Mouse (Mus musculus) urinary bladder, postnatal 25 days (tissue): ENCODE measurements around the gene Pou6f2.

ENCODE experiments used
- DNase-seq: peaks from one replicate; pipeline ENCODE4 v3.0.0; 2022; ENCODE audit warnings: low spot score

The Pou6f2 gene

DNA sequence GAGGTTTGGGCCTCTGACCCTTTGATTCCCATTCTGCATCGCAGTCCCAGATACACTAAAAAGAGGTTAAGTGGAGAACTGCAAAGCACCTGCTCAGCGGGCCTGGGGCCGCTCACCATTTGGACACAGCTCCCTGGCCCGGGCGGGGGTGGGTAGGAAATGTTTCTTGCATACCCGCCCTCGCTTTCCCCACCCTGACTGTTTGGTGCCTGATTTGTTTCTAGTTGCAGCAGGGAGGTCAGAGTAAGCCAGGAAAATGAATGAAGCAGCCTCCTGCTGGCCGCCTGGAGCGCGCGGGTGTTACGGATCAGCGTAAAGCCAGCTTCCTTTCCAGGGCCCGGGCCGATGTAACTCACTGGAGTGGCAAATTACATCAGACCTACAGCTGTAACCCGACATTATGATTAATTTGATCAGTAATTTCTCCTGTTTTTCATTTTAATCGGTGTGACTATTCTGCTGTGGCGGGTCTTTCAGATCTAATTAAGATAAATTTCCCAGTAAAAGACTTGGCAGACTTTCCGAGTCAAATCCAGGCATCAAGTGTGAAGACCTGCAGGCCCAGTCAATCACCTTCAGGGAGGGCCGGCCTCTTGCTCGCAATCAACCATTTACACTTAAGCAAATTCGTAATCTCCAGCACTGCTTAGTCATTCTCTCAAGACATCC lies 178.8 kb downstream of the Pou6f2 start:
- no peak for DNase-seq

DNA sequence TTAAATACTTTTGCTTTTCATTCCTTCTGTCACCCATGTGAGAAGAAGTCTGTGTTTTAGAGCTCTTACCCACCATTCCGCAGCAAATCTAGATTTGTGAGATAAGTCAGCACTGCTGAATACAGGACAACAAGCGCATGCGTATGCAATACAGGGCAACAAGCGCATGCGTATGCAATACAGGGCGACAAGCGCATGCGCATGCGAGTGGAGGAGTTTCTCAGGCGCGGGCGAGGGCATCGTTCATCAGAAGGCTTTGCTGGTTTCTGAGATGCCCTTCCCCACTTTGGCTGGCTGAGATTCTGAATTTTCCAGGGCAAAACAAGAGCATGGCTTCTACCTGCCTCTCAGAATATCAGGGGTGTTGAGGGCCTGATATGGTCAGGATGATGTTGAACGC lies 186.2 kb downstream of the Pou6f2 start:
- no peak for DNase-seq

DNA sequence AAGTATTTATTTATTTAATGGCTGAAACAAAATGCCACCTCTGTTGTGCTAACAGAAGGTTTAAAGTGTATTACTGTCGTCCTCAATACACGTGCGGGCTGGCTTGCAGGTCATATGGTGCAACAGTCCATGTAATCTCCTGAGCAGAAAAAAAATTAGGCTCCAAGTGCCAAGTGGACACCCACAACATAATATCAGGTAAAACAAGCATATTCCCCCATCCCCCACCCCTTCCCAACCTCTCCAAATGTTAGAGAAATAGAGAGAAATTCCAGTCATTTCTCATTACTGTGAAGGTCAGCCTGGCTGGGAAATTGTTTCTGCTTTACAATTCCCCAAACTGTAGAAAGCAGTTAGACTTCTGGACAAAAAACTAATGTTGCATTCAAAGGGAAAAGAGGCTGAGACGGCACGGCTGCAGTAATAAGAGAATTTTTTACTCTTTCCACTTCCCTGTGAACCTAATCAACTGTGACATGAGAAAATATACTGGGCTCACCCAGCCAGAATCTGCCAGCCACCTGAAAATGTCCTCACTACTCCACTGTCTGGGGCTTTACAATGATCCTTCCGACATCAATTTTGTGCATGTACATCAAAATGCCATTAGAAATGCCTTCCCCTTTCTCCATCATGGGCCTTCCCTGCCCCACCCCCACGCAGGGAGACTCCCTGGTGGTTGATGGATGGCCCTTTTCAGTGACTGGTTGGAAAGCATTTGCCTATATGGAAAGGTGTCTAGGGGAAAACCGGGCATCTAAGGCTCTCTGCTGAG lies 192.8 kb downstream of the Pou6f2 start:
- DNase-seq = no peak

DNA sequence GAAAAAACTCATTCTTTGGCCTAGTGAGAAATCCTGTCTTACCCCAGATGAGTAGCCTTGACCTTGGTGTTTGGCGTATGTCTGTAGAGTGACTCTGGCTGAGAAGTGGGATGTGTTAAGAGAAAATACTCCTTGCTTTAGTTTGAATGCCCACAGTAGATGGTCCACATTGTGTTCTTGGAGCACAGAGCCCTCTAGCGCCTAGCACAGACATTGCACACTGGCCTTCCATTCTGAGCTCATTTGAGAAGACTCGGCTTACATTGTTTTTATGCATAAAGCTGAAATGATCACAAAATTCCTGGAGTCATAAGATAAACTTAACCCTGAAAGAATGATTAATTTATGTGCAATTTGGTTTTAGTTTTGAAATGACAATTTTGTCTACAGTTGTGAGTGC lies 223.5 kb downstream of the Pou6f2 start:
- DNase-seq = no peak

DNA sequence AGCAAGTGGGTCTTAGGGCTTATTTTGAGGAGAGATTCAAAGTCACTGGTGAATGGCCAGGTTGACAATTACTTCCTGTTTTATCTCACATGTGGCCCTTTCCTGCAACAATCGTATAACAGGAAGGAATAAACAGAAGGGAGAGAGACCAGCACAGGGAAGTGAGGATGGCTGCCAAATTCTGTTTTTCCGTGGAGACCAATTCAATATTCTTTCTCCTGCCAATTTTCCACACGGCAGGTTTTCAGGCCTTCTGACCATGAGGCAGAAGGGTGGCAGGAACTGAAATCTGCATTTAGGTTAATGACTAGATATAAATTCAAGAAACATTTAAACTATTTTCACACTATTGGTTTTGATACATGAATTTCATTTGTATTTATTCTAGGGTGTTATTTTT lies 224.5 kb downstream of the Pou6f2 start:
- DNase-seq = no peak

DNA sequence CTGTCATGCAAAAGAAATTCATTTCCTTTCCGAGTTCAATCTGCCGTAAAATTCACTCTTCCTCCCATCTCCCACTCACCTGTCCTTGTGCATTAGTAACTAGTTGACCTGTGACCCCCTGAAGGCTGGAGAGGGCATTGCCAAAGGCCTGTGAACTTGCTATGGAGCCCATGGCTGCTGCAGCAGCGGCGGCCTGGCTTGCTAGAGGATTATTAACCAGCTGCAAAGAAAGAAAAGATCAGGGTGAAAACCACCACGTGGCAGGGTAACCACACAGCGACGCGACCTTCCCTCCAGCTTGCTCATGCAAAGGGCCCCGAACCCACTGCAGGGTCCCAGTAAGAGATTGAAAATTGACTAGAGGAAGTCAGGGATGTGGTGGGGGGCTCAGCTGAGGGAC lies 225.2 kb downstream of the Pou6f2 start:
- DNase-seq = no peak

DNA sequence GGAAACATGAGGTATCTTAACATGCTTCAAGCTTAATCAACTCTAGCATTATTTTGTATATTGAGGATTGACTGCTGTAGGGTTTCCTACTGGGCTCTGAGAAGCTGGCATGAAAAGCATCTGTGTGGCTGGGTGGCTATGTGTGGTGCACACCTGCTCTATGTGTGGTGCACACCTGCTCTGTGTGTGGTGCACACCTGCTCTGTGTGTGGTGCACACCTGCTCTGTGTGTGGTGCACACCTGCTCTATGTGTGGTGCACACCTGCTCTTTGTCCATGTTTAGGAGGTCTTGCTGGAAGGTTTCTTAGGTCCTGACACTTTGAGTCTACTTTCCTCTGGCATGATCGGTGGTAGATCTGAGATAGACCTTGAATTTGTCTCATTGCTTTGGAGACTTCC lies 233.3 kb downstream of the Pou6f2 start:
- no peak for DNase-seq

DNA sequence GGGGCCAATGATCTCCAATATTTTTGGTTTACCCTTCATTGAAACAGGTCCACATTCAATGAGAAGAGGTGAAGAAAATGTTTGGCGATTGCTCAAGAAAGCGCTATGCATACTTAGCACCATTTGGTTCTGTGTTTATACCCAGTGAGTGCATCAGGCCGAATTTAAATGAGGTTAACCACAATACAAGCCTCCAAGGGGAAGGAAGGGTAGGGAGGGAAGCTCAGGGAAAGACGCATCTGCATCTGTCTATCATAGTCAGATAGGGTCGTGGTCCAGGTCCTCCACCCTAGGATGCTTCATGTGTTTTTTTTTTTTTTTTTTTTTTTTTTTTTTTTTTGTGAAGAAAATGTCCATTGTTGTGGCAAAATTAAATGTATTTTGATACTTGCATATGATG lies 236.9 kb downstream of the Pou6f2 start:
- DNase-seq = no peak

DNA sequence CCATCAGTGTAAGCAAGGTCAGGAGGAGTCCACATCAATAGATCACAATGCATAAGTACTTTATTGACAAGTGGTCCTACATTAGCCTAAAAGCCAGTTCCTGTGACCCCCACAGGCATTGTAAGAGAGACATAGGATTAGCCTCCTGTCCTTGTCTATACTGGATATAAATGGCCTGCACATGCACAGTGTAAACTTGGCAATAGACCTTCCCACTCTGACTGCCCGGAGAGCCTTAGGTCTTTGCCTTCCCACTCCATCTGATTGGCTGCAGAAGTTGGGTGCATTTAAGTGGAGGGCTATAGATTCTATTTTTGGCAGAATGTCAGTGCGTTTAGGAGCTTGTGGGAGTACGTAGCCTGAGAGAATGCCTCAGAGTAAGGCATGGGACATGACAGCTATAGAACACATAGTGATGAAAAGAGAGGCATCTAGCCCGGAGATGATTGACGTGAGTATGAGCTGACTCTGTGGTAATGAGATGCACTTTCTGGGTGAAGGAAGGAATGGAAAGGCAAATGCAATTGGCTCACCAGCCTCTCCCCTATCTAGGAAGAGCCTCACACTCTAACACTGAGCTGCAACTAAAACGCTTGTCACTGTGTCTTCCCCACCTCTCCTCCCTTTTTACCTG lies 243.4 kb downstream of the Pou6f2 start:
- DNase-seq = no peak

DNA sequence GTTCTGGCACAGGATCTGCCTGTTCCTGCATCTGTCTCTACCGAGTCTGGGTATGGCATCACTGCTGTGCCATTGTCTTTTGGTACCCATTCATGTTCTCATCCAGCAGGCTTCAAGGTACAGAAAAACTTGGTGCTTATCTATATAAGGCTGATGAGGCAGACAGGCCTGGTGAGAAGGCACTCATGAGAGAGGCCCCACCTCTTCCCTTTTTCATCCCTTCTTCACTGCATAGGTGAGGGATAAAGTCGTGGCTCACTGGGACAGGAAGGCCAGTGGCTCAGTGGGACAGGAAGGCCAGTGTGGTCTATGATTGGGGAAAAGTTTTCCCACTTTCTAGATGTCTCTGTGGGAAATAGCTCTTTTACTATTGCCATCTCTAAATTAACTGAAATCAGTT lies 263.8 kb downstream of the Pou6f2 start:
- DNase-seq = no peak

DNA sequence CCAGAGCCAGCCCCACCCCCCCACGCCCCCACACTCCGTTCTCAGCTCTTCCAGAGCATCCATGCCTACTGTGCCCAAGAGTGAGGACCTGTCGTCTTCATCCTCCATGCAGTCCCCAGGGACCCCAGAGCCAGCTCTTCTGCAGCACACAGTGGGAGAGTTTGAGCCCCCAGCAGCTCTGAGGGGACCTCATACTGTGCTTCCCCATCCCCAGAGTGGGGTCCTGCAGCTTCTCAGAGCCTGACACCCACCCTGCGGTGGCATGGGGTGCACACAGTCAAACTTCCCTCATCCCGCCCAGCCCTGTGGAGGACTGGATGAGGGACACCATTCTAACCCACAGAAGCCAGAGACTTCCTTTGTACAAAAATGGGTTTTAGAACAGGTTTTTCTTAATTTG lies 264.3 kb downstream of the Pou6f2 start:
- no peak for DNase-seq

DNA sequence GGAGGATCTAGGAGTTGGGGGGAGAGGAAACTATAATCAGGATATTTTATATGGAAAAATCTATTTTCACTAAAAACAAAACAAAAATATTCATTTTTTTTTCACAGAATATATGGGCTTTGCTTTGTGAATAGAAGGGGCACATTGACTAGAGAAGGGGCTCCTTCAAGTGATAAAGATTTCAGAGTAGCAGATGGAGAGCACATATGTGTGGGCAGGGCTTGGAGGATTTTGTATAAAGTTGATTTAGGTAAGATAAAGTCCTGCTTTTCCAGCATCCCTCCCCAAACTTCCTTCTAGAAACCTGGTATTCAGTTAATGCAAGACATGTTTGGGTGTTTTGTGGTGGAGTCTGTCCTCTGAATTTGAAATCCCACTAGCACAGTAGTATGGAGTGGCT lies 266.2 kb downstream of the Pou6f2 start:
- no peak for DNase-seq

DNA sequence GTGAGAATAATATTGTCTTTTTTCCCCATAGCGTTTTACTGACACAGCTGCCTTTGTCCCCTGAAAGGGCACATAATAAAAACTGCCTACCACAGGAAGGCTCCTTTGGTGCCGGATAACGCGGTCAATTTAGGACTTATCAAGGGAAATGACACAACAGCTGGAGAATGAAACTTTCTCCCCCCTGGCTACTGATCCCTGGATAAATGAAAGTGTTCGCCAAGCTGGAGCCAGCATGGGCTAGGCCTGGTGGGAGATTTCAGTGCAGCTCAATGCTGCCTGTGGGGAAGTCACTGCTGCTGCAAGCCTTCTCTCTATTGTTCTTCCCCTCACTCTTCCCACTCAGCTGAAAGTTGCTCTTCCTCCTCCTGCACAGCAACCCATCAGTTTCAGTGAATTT lies 267.8 kb downstream of the Pou6f2 start:
- no peak for DNase-seq

DNA sequence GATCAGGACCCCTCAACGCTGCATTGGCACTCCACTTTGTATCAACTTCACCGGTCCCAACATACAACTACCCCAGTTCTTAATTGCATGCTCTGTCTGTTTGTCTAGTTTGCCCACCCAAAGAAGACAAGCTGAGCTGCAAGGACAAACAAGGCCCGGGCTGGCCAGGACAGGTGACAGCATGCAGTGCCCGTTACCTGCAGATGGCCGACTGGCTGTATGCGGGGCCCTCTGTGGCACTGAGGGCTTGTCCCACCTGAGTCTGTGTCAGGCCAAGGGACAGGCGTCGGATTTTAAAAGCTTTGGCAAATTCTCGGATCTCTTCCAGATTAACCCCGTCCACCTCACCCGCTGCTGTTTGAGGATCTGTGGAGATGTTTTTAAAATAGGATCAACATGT lies 268.7 kb downstream of the Pou6f2 start:
- DNase-seq = no peak

DNA sequence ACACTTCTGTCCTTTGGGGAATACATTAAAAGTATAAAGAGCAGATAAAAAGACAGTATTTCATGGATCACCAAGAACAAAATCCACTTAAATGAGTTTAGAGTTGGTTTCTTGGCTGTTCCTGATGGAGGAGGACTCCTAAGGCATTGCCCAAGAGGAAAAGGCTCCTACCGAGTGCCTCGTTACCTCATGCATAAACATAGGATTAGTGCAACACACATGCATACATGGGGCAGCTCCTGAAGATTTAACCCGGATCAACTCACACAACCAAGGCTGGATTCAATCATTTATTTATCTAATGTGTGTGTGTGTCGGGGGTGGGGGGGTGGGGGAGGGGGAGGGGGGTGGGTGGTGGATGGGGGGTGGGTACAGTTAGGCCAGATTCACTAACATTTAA lies 269.4 kb downstream of the Pou6f2 start:
- DNase-seq = no peak

DNA sequence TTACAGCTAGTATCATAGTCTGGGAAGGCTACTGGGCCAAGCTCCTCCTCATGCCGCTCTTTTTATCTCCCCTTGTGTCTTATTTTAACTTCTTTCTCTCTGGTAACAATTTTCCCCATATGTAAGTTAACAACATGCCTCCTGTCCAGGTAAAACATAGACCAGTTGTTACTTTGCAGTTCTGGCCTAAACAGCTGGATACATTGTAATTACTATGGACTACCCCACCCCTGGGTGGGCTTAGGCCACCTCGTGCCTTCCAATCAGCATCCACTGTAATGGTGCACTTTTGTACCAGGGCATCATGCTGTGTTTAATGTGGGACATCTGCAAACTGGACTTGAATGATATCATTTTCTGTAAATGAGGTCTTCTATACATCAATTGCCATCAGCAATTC lies 271.4 kb downstream of the Pou6f2 start:
- no peak for DNase-seq

DNA sequence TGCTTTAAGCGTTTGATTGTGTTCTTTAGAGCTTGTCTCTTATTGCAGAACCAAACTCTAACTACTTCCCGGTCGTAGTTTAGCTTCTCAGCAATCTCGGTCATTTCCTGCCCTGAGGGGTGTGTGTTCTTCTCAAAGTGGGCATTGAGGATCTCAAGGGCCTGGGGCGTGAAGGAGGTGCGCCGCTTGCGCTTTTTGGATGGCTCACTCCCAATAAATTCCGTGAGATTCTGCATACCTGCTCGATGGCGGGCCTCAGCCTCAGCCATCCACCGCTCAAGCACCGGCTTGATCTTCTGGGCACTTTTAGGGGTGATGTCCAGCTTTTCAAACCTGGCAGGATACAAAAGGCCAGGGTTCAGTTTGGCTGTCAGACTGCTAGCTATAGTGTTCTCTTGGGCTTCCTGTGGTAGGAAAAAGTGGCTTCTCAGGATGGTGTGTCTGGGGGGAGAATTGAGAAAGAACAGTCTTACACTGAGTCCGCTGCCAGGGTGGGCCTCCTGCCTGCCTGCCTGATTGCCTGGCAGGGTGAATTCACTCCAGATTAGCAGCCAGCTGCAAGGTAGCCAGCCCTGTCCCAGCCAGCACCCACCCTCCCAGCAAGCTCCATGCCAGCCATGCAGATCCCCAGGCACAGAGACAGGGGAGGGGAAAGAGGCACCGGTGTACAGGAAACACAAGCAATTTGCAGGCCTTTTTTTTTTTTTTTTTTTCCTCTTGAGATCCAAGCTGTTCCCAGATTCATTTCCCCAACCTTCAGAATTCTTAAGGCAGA lies 272.1 kb downstream of the Pou6f2 start:
- no peak for DNase-seq

DNA sequence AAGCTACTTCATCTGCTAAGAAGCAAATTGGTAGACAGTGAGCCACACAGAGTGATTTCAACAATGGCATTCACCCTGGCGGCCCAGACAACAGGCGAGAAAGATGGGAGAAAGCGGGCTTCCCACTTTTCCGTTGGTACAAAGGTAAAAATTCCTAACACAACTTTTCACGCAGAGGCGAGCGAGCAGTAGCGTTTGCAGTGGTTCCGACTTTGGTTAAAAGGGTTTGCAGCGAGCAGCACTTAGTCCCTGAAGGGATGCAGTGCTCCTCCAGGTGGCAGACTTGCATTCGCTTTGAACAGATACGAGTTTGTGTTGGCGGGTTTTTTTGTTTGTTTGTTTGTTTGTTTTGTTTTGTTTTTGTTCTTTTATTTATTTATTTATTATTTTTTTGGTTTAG lies 273.1 kb downstream of the Pou6f2 start:
- peak; percentile 26 for DNase-seq

DNA sequence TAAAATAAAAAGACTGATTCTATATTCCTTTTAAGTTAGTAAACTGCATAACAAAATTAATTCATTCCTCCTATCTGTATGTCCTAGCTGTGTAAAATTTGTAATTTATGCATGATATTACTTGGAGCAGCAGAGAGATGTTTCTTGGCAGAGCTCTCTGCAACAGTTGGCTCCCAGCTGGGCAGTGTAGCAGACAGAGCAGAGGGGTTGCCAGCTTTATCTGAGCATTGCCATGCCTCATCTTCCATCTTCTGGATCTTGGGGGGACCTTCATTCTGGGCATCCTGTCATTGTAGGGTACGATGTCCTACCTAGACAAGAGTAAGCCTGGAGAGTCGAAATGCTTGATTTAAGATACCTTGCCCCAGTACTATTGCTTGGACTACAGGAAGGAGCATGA lies 277.1 kb downstream of the Pou6f2 start:
- DNase-seq = no peak

DNA sequence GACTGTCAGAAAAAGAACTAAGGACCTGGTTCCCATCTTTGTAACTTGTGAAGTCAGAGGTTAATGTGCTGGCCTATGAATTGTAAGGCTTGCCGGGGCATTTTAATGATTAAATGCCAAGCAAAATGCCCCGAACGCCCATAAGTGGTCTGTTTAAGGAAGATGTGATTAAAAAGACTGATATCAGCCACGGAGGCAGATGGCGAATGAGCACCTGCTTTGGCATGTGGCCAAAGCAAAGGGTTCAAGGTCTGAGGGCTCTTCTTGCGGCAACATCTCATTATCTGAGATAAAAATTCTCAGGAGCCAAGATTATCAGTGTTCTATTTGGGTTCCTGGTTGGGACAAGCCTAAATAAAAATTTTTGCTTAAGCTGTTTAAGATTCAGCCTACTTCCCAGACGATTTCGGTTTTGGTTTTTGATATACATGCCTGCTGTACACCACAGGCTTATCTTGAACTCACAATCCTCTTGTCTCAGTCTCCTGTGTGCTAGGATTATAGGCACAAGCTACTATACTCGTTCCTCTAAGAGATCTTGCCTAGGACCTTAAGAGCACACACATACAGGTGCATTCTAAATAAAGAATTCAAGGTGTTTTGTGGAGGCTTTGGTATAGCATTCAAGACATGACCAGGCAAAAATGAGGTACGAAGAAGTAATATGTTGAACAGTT lies 315.9 kb downstream of the Pou6f2 start:
- no peak for DNase-seq
